Mouse (Mus musculus) olfactory bulb, adult 2 months (tissue): Measurements from ENCODE around the gene Pip.

Experiments used
- CTCF ChIP-seq: fragments of 200-500 bp; IDR thresholded peaks from 2 replicates; pipeline ENCODE4 v1.5.1; 2012; ENCODE audit warnings: low read depth, mild to moderate bottlenecking, low read length, moderate library complexity; ENCODE audit not compliant: insufficient read depth
- POLR2A ChIP-seq: fragments of 200-500 bp; IDR thresholded peaks from 2 replicates; pipeline ENCODE4 v1.6.1; 2012; ENCODE audit warnings: mild to moderate bottlenecking, low read depth, low read length, moderate library complexity; ENCODE audit not compliant: insufficient read depth

GRCm38 (mm10) chr6:41852689-41853088 is 5.4 kb downstream of the Pip start, which contains the start of gene Sval2:
- no peak for TF ChIP-seq CTCF
- TF ChIP-seq POLR2A = no peak
